Mouse (Mus musculus): ENCODE measurements around the gene Ngef. TPM values are rescaled to one million over a fixed set of nuclear protein-coding genes. Genes with fewer than 3 reads are reported as not detected.

Gene Ngef
- polyA plus RNA-seq, 1 experiment from 2014 or later = 0.32 TPM

DNA sequence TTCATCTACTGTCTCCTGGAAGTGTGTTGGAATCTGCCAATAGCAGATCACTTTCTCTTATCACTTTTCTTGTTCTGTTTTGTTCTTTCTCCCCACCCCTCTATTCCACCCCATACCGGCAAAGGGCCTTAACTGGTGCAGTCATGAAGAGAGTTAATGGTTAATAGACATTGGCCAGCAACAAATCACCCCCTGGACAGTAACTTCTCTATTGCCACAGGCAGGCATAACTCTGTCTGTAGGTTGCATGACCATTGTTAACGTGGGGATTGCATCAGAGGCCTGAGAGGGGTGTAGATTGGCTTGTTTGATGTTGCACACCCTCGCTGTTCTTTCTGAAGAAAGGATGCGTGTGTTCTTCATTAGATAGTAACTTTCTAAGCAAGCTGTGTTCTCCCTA is 124.2 kb downstream of the Ngef start:
- no peaks in the 10 kb centered on the region for H3K27me3 ChIP-seq (ENCODE audit: control insufficient read depth, insufficient read depth, low read length)
- H3K27ac ChIP-seq (ENCODE audit: low read length) = no peak overlapping the region
- no peaks in the 10 kb centered on the region for H3K4me1 ChIP-seq (ENCODE audit: control insufficient read depth, insufficient read depth, low read length)
- no peak for ATAC-seq (replicated peaks; ENCODE audit: extremely low read depth, insufficient read depth, low FRiP score)
- WGBS = 88% methylated on average over 4 of the region's 4 CpGs
- H3K9ac ChIP-seq (ENCODE audit: low read length) = no peak overlapping the region
- no peak overlapping the region for H3K4me2 ChIP-seq (ENCODE audit: low read depth, low read length)
- no peak overlapping the region for H3K4me3 ChIP-seq (ENCODE audit: low read length)
- no peaks in the 10 kb centered on the region for H3K9me3 ChIP-seq (replicated peaks; ENCODE audit: control insufficient read depth, low read length)
- H3K36me3 ChIP-seq (ENCODE audit: control insufficient read depth, insufficient read depth) = peaks cover 21% of the 10 kb centered on the region

DNA sequence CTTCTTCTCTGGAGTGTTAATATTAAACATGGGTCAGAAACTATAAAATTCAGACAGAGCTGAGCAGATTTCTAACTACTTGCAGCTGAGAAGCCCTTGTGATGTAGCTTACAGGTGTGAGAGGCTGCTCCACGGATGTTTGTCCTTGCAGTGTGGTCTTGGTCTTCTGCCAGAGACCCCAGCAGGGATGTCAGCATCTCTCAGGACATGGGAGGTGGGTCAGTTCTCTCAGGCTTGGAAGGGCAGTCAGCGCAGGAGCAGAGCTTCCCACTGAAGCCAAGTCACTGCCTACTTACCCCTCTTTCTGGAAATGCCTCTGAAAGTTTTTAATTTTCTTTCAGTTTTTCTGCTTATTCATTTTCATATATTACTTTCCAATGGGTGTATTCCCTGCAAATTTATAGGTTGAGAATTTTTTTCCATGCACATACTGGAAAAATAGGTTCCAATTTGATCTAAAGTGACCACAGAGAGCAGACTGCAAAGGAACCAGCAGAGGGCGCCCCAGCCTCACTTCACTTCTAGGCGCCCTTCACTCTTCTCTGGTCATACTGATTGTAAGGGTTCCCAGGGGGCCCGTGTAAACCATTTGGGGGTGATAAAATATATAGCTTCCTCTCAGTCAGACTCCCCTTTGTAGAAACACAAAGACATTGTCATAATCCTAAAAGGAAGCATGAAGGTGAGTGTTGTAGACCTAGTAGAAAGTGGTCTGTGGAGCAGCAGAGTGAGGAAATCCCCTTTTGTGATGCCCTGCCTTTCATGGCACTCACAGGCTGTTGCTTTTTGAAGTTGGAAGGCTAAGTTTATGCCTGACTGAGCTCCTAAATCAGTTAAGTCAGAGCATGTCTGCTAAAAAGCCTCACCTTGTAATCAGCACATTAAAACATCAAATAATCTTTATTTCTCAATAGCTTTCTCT is 126.2 kb downstream of the Ngef start:
- Histone ChIP-seq H3K9ac (ENCODE audit: low read length) (no peak overlapping the region), H3K9me3 (replicated peaks; ENCODE audit: control insufficient read depth, low read length) (no peaks in the 10 kb centered on the region), H3K4me1 (ENCODE audit: control insufficient read depth, insufficient read depth, low read length) (no peaks in the 10 kb centered on the region), H3K27ac (ENCODE audit: low read length) (no peak overlapping the region), H3K36me3 (ENCODE audit: control insufficient read depth, insufficient read depth) (peaks cover 28% of the 10 kb centered on the region), H3K4me3 (ENCODE audit: low read length) (no peak overlapping the region), H3K27me3 (ENCODE audit: control insufficient read depth, insufficient read depth, low read length) (no peaks in the 10 kb centered on the region), H3K4me2 (ENCODE audit: low read depth, low read length) (no peak overlapping the region)
- WGBS = 44% methylated on average over 5 of the region's 5 CpGs
- no peak for ATAC-seq (replicated peaks; ENCODE audit: extremely low read depth, insufficient read depth, low FRiP score)

DNA sequence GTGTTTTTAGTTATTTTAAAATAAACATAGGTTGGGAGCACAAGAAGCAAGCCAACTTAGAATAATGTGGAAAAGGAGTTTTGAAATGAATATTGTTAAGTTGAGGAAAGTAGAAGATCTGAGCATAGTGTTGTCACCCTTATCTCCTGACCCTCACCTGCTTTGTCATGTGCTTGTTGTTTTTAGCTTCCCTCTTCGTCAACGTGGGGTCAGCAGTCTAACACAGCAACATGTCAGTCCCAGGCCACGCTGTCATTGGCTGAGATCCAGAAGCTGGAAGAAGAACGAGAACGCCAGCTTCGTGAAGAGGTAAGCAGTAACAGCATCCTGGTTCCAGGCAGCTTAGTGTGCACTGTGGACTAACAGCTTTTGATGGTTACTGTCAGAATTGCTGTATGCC is 137.1 kb downstream of the Ngef start:
- ATAC-seq (replicated peaks; ENCODE audit: extremely low read depth, insufficient read depth, low FRiP score) = no peak
- 27% methylated on average over 6 of the region's 6 CpGs for WGBS
- H3K36me3 ChIP-seq (ENCODE audit: control insufficient read depth, insufficient read depth) = peaks cover 37% of the 10 kb centered on the region

DNA sequence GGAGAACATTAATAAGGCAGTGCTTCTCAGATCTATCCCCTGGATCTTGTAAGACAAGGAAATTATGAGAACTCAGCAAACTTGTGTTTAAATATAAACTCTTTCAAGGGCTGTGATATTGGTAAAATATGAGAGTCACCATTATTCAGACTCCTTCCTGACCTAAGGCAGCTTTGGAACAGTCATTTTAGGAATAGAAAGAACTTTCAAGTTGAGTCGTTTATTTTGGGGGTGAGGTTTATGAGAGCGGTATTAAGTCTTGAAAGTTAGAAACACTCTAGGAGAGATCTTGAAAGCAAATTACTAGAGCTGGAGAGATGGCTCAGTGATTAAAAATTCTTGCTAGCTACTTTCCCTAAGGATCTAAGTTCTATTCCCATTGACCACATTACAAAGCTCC is 138.5 kb downstream of the Ngef start:
- Histone ChIP-seq H3K9ac (ENCODE audit: low read length) (no peak overlapping the region), H3K4me3 (ENCODE audit: low read length) (no peak overlapping the region), H3K27ac (ENCODE audit: low read length) (no peak overlapping the region), H3K36me3 (ENCODE audit: control insufficient read depth, insufficient read depth) (peaks cover 35% of the 10 kb centered on the region), H3K4me2 (ENCODE audit: low read depth, low read length) (no peak overlapping the region), H3K9me3 (replicated peaks; ENCODE audit: control insufficient read depth, low read length) (no peaks in the 10 kb centered on the region), H3K4me1 (ENCODE audit: control insufficient read depth, insufficient read depth, low read length) (no peaks in the 10 kb centered on the region), H3K27me3 (ENCODE audit: control insufficient read depth, insufficient read depth, low read length) (no peaks in the 10 kb centered on the region)
- ATAC-seq (replicated peaks; ENCODE audit: extremely low read depth, insufficient read depth, low FRiP score) = no peak
- 87% methylated on average over 2 of the region's 2 CpGs for WGBS

More for the DNA sequence above, 137.1 kb downstream of the Ngef start:
- no peaks in the 10 kb centered on the region for H3K4me1 ChIP-seq (ENCODE audit: control insufficient read depth, insufficient read depth, low read length)
- no peaks in the 10 kb centered on the region for H3K9me3 ChIP-seq (replicated peaks; ENCODE audit: control insufficient read depth, low read length)
- H3K4me2 ChIP-seq (ENCODE audit: low read depth, low read length) = no peak overlapping the region
- no peaks in the 10 kb centered on the region for H3K27me3 ChIP-seq (ENCODE audit: control insufficient read depth, insufficient read depth, low read length)
- no peak overlapping the region for H3K27ac ChIP-seq (ENCODE audit: low read length)
- H3K9ac ChIP-seq (ENCODE audit: low read length) = no peak overlapping the region
- H3K4me3 ChIP-seq (ENCODE audit: low read length) = no peak overlapping the region

Other genes with a start within 250 kb of the Ngef start
- gene Gigyf2, start 246.9 kb downstream of the Ngef start, polyA plus RNA-seq (2015; fragmentation: Nextera tagmentation; extraction: Ambion mirVana) = 30.7 and 31.6 TPM in 2 replicates
- 0.97 and 2.4 TPM in 2 replicates for gene Kcnj13, start 179.1 kb downstream of the Ngef start, polyA plus RNA-seq (2015; fragmentation: Nextera tagmentation; extraction: Ambion mirVana)
- not detected in 2 replicates for gene Snorc, start 103.6 kb downstream of the Ngef start, polyA plus RNA-seq (2015; fragmentation: Nextera tagmentation; extraction: Ambion mirVana)
- 1.7 and 2.5 TPM in 2 replicates for gene Neu2, start 64.0 kb downstream of the Ngef start, polyA plus RNA-seq (2015; fragmentation: Nextera tagmentation; extraction: Ambion mirVana)
- gene Inpp5d, start 46.4 kb upstream of the Ngef start, polyA plus RNA-seq (2015; fragmentation: Nextera tagmentation; extraction: Ambion mirVana) = 5.2 and 6.9 TPM in 2 replicates
- gene Atg16l1, start 182.0 kb upstream of the Ngef start, polyA plus RNA-seq (2015; fragmentation: Nextera tagmentation; extraction: Ambion mirVana) = 24.9 and 27.6 TPM in 2 replicates
- gene Sag, start 229.8 kb upstream of the Ngef start, polyA plus RNA-seq (2015; fragmentation: Nextera tagmentation; extraction: Ambion mirVana) = 0.75 and 1.0 TPM in 2 replicates